In the genomic region with DNA sequence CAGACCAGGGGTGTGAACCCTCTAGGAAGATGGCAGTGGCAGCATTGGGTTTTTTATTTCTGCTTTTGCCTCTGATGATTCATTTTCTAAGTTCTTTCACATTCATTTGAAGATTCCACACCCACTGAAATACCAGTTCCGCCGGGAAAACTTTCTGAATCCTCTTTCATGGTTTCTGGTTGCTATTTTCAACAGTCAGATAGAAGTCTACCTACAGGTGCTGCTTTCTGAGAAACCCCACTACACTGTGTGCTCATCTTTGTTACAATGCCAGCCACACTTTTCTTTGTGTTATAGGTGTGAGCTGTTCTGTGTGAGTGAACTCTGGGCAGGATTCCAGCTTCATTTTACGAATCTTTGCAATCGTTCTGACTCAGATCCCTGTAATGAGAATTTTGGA, we compare ENCODE assay signal across 21 mouse cellular contexts.
DNase-seq lines count a peak whose midpoint lies in the region; ATAC-seq and TF ChIP-seq lines count a peak whose summit lies in the region.
"Had no signal": no experiment of that assay in that cellular context is flagged by ENCODE, and none has a peak within 500 bp of the region (broad histone marks: within the 10 kb centered on the region; RNA-seq: fewer than 3 reads in every experiment).

No protein-coding gene starts in this region.

- H3K4me2 ChIP-seq in hindbrain, postnatal 0 days (ENCODE audit: low read depth, low read length), result no peak overlapping the region
- H3K4me2 ChIP-seq in hindbrain, embryonic 16.5 days (ENCODE audit: low read length), result no peak overlapping the region
- H3K4me2 ChIP-seq: midbrain, embryonic 13.5 days; neural tube, embryonic 13.5 days had no signal

- ATAC-seq in hindbrain, postnatal 0 days, result no peak
- no peak for ATAC-seq in hindbrain, embryonic 16.5 days
- peak; percentile 37 for ATAC-seq in Patski
- ATAC-seq in activated CD4-positive, CD25-positive, alpha-beta regulatory T cell, adult 4 months, result no peak
- ATAC-seq: CD4-positive, CD25-positive, alpha-beta regulatory T cell, adult 4 months; liver, postnatal 0 days; midbrain, embryonic 13.5 days had no signal

- no peak overlapping the region for H3K9ac ChIP-seq in hindbrain, postnatal 0 days (replicated peaks; ENCODE audit: low read length)
- no peak overlapping the region for H3K9ac ChIP-seq in hindbrain, embryonic 16.5 days (ENCODE audit: low read depth, low read length)
- H3K9ac ChIP-seq: liver, postnatal 0 days; midbrain, embryonic 13.5 days; neural tube, embryonic 13.5 days had no signal

- DNase-seq in hindbrain, postnatal 0 days (ENCODE audit: low spot score), result peak; percentile 9
- DNase-seq in 3T3-L1 (ENCODE audit: low read depth, low spot score) (peak; percentile 6), Patski (ENCODE audit: low read depth, low spot score) (peak; percentile 64)
- peak; percentile 13 to 31 for DNase-seq in left cerebral cortex, postnatal 14 days (ENCODE audit: low spot score in 2 of 2)
- no peak for DNase-seq in gastrocnemius, postnatal 25 days
- DNase-seq: adrenal gland, postnatal 36 days; cerebellum, adult 2 months; kidney, adult 8-10 months; kidney, postnatal 14 days; liver, postnatal 0 days; lung, postnatal 14 days; thymus, postnatal 25 days had no signal

- no peaks in the 10 kb centered on the region for H3K36me3 ChIP-seq in hindbrain, postnatal 0 days (ENCODE audit: insufficient read depth, low read length)
- H3K36me3 ChIP-seq in hindbrain, embryonic 16.5 days (ENCODE audit: control insufficient read depth, insufficient read depth, low read length), result no peaks in the 10 kb centered on the region
- H3K36me3 ChIP-seq: hindbrain, embryonic 10.5 days; limb, embryonic 10.5 days; midbrain, embryonic 13.5 days; neural tube, embryonic 13.5 days had no signal

- no peaks in the 10 kb centered on the region for H3K9me3 ChIP-seq in hindbrain, postnatal 0 days (ENCODE audit: low read length)
- H3K9me3 ChIP-seq in hindbrain, embryonic 16.5 days (ENCODE audit: control insufficient read depth, low read length), result no peaks in the 10 kb centered on the region
- H3K9me3 ChIP-seq: hindbrain, embryonic 10.5 days; limb, embryonic 10.5 days; midbrain, embryonic 13.5 days; neural tube, embryonic 13.5 days had no signal

- 65% methylated on average over 4 of the region's 4 CpGs for WGBS in hindbrain, postnatal 0 days
- WGBS in hindbrain, embryonic 16.5 days, result 85% methylated on average over 4 of the region's 4 CpGs

- in situ Hi-C loops in Patski (cut with MboI; ENCODE audit: low pct_unique_long_range_greater_than_20kb), result no loop called here

- no peak for TF ChIP-seq CTCF in hindbrain, postnatal 0 days (IDR thresholded peaks at IDR 0.05; ENCODE audit: low read depth)
- TF ChIP-seq CTCF in Patski (IDR thresholded peaks at IDR 0.05), result no peak

- CTCF ChIA-PET in Patski (lab: Charles Lee), result no interaction called here

- no peaks in the 10 kb centered on the region for H3K27me3 ChIP-seq in hindbrain, postnatal 0 days (ENCODE audit: insufficient read depth, low read length)
- no peaks in the 10 kb centered on the region for H3K27me3 ChIP-seq in hindbrain, embryonic 16.5 days (replicated peaks; ENCODE audit: control insufficient read depth, insufficient read depth, low read length)
- H3K27me3 ChIP-seq in Patski, result no peaks in the 10 kb centered on the region
- H3K27me3 ChIP-seq: midbrain, embryonic 13.5 days; neural tube, embryonic 13.5 days had no signal

- POLR2A ChIA-PET in Patski (lab: Charles Lee), result no interaction called here

- no peak overlapping the region for H3K27ac ChIP-seq in hindbrain, postnatal 0 days
- H3K27ac ChIP-seq in hindbrain, embryonic 16.5 days (ENCODE audit: low read depth, low read length), result no peak overlapping the region
- H3K27ac ChIP-seq: hindbrain, embryonic 10.5 days; layer of hippocampus, adult 2 months; limb, embryonic 10.5 days; midbrain, embryonic 13.5 days; neural tube, embryonic 13.5 days had no signal

- no peaks in the 10 kb centered on the region for H3K4me1 ChIP-seq in hindbrain, postnatal 0 days (ENCODE audit: insufficient read depth, low read length)
- H3K4me1 ChIP-seq in hindbrain, embryonic 16.5 days (ENCODE audit: control insufficient read depth, insufficient read depth, low read depth, low read length), result no peaks in the 10 kb centered on the region
- H3K4me1 ChIP-seq: hindbrain, embryonic 10.5 days; limb, embryonic 10.5 days; midbrain, embryonic 13.5 days; neural tube, embryonic 13.5 days had no signal

- intact Hi-C loops in left cerebral cortex, postnatal 14 days (cut with DNase I), result no loop called here

- H3K4me3 ChIP-seq in hindbrain, postnatal 0 days (ENCODE audit: low read length), result no peak overlapping the region
- no peak overlapping the region for H3K4me3 ChIP-seq in hindbrain, embryonic 16.5 days (ENCODE audit: low read length)
- H3K4me3 ChIP-seq: erythroblast, embryonic 14.5 days; hindbrain, embryonic 10.5 days; layer of hippocampus, adult 2 months; limb, embryonic 10.5 days; midbrain, embryonic 13.5 days; neural tube, embryonic 13.5 days had no signal
